Mouse (Mus musculus) adrenal gland, adult 2 months (tissue): ENCODE data around the gene Asic1. TPM values are rescaled to one million over a fixed set of nuclear protein-coding genes. Genes with fewer than 3 reads are reported as not detected.
"Not testable (repeated sequence)": the region's sequence is repeated elsewhere in the genome, so short reads cannot be mapped to it uniquely, and the experiment has no call there.

ENCODE experiments used
- DNase-seq: peaks from one replicate; pipeline ENCODE4 v3.0.0; 2021
- polyA plus RNA-seq: library from polyadenylated mRNA; depleted of rRNA; stranded (reverse); fragments of >200 nt; gene quantifications from 2 replicates; pipeline ENCODE4 v1.2.3, GENCODE M21; 2012
- total RNA-seq, 2 experiments: library from RNA; stranded (reverse); gene quantifications; 2 replicates each; pipeline ENCODE4 v1.2.3; 2021

The Asic1 gene
- total and polyA plus RNA-seq, 3 experiments: 0.37 to 0.72 (median 0.59) TPM

GRCm38 (mm10) chr15:99663964-99664599, 6.1 kb upstream of the Asic1 start:
- no peak for DNase-seq

DNA sequence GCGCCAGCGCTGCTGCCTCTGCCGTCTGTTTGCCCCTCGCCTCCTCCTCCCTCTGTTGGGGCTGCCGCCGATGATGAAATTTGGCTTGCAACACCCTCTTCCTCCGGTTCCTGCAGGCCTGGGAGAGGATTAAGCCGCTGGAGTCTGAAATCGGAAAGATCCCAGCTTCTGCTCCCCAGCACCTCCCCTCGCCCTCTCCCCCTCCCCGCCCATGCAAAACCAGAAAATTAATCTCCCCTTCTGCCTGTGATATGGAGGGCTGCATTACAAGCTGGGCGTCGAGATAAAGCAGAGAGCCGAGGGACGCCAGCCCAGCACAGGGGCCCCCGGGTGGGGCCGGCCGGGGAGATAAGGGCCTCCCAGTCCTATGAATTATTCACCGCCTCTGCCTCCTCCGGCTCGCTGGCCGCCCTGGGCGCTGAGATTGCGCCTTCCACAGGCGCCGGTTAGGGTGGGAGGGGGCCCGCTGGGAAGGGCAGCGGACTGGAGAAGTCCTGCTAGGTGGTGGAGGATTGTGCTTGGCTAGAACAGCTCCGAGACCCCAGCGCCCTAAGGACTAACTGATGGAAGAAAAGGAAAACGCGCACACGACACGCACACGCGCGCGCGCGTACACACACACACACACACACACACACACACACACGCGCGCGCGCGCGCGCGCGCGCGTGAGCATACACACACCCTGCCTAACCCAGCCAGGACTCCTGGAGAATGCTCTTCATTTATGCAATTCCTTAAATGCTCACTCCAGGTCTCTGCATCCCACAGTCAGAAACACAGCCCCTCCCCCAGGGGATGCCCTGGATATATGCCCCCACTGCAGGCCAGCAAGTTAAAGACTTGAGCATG, 5.3 kb upstream of the Asic1 start:
- peak; percentile 71 for DNase-seq

DNA sequence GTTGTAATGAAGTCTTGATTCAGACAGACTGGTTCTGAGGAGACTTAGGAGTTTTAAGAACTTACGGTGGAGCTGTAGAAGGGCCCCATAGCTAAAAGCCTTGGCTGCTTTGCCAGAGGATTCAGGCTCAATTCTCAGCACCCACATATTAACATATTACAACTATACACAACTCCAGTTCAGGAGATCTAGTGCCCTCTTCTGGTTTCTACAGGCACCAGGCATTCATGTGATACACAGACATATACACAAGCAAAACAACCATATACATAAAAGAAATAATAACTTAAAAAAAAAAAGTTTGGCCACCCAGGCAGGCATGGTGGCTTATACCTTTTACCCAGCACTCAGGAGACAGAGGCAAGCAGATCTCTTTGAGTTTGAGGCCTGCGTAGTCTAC, 2.6 kb upstream of the Asic1 start:
- no peak for DNase-seq

DNA sequence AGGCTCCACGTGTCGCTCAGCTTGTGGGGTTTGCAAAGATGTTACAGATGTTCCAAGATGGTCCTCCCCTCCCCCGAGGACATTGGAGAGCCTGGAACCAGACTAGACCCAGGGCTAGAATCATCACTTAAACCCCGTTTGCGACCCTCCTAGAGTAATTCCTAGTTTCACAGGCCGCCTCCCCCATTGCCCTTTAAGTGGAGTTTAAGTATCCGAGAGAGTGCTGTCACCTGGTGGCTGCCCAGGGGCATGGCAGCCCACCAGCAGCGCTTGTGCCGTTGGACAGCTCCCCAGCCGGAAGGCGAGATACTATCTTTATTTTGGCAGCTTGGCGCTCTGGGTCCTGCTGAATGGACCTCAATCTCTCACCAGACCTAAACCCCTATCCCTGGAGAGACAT, 1.3 kb upstream of the Asic1 start:
- peak; percentile 79 for DNase-seq

DNA sequence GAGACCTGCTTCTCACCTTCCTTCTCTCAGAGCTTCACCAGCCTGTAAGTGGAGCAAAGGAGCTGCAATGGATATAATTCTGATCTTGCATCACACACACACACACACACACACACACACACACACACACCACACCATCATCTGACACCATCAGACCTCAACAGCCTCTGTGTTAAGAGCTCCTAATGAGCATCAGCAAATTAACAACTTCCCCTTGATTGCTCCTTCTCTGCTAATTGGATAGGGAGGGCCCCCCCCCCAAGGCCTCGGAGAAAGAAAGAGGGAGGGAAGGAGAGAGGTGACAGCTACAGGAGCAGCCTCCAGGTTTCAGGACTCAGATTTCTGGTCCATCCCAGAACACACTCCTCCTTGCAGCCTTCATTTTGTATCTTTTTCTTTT, 776 bp upstream of the Asic1 start:
- no peak for DNase-seq

DNA sequence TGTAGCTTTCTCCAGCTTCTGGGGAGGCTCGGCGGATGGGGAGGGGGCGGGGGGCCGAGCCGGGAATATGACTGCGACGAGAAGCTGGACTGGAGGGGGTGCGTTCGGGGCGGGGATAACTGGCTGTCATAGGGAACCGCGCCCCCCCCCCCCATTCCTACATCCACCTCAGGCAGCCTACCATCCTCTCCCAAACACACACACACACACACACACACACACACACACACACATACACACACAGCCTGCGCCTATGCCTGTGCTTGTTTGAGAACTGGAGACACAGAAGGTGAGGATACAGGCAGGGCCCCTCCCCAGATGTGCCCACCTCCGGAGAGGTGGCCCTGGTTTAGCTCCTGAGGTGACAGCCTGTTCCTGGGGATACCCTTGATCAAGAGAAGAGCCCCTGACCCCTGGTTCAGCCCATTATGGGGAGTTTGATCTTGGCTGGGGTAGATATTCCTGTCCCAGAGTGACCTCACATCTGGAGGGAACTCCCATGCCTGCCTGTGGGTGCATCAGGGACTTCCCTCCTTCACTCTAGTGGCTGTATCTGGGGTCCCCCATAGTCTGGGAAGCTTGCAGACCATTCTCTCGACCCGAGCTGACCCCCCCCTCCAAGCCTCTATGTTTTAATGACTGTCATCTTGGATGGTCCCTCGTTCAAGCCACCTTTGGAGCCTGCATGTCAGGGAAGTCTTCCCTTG, 949 bp downstream of the Asic1 start:
- no peak for DNase-seq

DNA sequence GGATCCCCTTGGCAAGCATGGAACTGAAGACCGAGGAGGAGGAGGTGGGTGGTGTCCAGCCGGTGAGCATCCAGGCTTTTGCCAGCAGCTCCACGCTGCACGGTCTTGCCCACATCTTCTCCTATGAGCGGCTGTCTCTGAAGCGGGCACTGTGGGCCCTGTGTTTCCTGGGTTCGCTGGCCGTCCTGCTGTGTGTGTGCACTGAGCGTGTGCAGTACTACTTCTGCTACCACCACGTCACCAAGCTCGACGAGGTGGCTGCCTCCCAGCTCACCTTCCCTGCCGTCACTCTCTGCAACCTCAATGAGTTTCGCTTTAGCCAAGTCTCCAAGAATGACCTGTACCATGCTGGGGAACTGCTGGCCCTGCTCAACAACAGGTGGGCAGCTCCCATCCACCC, 1.6 kb downstream of the Asic1 start:
- no peak for DNase-seq

DNA sequence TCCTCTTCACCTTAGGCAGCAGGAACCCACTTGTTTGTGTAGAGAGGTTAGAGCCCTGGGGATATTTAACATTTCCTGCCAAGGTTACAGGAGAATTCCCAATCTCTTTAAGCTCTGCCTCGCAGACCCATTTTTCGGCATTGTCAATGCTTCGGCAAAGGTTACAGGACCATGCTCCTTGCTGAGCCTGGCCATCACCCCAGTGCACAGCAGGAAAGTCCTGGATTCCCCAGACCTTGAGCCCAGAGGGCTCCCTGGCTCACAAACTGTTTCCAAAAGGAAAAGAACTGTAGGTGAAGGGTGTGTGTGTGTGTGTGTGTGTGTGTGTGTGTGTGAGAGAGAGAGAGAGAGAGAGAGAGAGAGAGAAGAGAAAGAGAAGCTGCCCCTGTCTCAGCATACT, 4.7 kb downstream of the Asic1 start:
- no peak for DNase-seq

DNA sequence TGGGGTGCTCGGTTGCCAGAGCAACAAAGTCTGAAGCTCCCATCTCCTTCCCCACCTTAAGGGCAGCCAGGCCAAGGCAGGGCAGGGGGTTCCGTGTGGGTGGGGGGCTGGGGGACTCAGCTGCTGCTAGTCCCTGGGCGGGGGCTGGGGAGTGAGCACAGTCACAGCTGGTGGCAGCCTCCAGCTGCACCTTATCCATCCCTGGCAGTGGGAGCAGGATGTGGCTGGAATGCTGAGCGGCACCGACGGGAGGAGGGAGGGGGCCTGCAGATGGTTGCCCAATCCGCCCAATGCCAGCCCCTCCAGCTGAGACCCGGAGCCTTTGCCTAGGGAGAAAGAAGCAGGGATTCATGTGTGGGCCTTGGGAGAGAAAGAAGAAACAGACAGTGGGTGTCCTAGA, 6.9 kb downstream of the Asic1 start:
- DNase-seq: no peak

DNA sequence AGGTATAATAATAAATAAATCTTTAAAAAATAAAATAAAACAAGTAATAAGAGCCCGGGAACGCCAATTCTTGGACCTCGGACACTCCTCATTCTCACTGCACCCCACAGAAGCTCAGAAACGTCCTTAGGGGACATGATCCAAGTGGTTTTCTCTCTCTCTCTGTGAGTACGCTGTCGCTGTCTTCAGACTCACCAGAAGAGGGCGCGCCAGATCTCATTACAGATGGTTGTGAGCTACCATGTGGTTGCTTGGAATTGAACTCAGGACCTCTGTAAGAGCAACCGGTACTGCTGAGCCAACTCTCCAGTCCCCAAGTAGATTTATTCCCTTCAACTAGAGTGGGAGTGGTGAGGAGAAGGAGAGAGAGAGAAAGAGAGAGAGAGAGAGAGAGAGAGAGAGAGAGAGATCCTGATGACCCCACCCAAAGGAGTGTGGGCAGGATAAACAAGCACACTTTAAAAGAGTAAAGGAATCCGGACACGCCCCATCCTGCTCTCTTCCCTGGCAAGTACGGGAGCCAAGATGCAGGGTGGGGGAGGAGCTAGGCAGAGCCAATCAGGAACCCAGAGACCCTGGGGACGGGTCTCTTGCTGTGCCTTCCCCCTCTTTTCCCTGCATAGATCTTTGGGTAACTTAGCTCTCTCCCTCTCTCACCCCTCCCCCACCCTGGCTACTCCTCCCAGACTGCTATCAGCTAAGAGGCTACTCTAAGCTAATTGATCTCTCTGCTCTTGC, 8.1 kb downstream of the Asic1 start:
- peak; percentile 39 for DNase-seq

DNA sequence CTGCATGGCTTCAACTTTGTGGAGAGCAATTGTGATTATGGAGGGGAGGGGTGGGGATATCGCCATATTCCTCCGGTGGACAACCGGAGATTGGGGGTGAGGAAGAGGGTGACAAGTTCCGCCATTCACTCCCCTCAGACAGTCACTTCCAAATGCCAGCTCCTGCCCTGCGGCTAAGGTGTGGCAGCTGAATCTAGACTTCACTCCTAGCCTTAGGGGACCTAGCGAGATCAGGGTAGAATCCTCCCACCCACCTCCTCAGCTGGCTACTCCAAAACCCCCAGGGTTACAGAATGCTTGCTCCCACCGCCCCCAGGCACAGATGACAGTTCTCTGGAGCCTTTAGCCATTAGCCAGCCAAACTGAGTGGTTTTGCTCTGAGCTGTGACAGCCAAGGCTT, 8.8 kb downstream of the Asic1 start:
- no peak for DNase-seq

DNA sequence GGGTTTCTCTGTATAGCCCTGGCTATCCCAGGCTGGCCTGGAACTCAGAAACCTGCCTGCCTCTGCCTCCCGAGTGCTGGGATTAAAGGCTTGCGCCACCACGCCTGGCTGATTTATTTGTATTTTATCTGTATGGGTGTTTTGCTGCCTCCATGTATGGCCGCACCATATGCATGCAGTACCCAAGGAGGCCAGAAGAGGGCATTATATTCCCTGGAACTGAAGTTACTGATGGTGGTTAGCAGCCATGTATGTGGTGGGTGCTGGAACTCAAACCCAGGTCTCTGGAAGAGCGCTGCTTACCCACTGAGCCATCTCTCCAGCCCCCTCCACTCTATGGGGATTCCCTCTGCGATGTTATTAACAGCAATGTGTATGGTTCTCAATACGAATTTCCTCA, 12.7 kb downstream of the Asic1 start:
- no peak for DNase-seq

DNA sequence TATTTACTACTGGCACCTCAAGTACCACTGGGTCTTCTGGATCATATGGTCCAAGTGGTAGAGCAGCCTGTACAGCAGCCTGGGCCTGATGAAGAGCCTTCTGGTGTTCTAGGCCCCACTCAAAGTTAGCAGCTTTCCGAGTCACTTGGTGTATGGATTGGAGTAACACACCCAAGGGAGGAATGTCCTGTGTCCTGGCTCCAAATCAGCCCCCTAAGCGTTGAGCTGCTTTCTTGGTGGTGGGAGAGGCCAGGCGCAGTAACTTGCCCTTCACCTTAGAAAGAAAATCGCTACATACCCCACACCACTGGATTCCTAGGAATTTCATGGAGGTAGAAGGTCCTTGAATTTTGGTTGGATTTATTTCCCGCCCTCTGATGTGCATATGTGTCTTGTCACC, 14.0 kb downstream of the Asic1 start:
- DNase-seq: no peak

- peak; percentile 74 for DNase-seq
Observed at GRCm38 (mm10) chr15:99688712-99689111, 18.5 kb downstream of the Asic1 start.

DNA sequence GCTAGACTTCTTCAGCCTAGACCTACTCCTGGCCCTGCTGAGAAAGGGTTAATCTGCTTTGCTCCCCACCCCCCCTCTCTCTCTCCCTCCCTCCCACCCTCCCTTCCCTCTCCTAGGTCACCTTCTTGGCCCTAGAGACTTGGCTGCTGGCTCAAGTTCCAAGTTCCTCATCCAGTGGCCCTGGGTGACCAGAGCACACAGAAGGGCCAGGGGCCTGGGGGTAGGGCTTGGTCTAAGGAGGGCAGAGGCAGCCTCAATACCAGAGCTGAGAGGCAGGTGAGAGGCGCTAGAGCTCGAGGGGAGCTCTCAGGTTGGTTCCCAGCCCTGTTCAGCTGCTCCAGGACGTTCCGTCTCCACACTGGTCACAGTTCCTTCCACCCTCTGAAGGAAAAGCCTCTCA, 20.8 kb downstream of the Asic1 start:
- no peak for DNase-seq

GRCm38 (mm10) chr15:99691976-99692375, 21.8 kb downstream of the Asic1 start:
- DNase-seq: no peak

- no peak for DNase-seq
Observed at GRCm38 (mm10) chr15:99697309-99697708, 27.1 kb downstream of the Asic1 start.

DNA sequence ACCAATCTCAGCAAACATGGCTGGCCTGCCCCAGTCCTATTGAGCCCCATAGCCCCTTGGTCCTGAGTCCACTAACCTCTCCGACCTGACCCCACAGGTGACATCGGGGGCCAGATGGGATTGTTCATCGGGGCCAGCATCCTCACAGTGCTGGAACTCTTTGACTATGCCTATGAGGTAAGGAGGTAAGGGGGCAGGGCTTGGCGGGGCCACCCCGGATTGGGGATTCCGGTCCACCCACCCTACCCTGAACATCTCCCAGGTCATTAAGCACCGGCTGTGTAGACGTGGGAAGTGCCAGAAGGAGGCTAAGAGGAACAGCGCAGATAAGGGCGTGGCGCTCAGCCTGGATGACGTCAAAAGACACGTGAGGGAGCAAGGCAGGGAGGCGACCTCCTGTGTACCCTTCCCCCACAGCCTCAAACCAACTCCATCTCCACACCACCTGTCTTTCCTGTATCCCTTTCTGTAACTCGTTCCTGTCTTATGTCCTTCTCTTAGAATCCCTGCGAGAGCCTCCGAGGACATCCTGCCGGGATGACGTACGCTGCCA, 28.4 kb downstream of the Asic1 start:
- DNase-seq: no peak

GRCm38 (mm10) chr15:99699715-99700114, 29.5 kb downstream of the Asic1 start:
- DNase-seq: peak; percentile 70

- peak; percentile 44 for DNase-seq
Observed at GRCm38 (mm10) chr15:99700219-99701106, 30.3 kb downstream of the Asic1 start.

GRCm38 (mm10) chr15:99701640-99701998, 31.5 kb downstream of the Asic1 start:
- DNase-seq: not testable (repeated sequence)
